Mouse (Mus musculus) kidney, adult 2 months (tissue): Measurements from ENCODE around the gene 2300002M23Rik.

Experiments used
- CTCF ChIP-seq: fragments of 200-500 bp; conservative IDR thresholded peaks from 2 replicates; pipeline ENCODE4 v1.5.1; 2011; ENCODE audit warnings: low read depth, mild to moderate bottlenecking, control low read depth, low read length, moderate library complexity, mixed read lengths; ENCODE audit not compliant: insufficient read depth, insufficient read length
- POLR2A ChIP-seq: fragments of 200-500 bp; IDR thresholded peaks from one replicate; pipeline ENCODE4 v1.6.1; 2011; ENCODE audit warnings: low read depth, low read length, control low read depth

- TF ChIP-seq POLR2A, result no peak
- no peak for TF ChIP-seq CTCF
These were observed 26.5 kb downstream of the 2300002M23Rik start for GRCm38 (mm10) chr17:35593786-35594185.
